Mouse (Mus musculus) macrophage (primary cell): ENCODE results near the gene Grm4. TPM values are rescaled to one million over a fixed set of nuclear protein-coding genes. Genes with fewer than 3 reads are reported as not detected.

Source experiments
- H3K27ac ChIP-seq: fragments of 350-480 bp; formaldehyde crosslinking; 2 replicates; pipeline ENCODE4 v1.9.0; 2021
- H3K36me3 ChIP-seq: fragments of 350-480 bp; formaldehyde crosslinking; 2 replicates; pipeline ENCODE4 v1.9.0; 2021; ENCODE audit errors: inconsistent target
- H3K4me3 ChIP-seq: fragments of 350-480 bp; formaldehyde crosslinking; 2 replicates; pipeline ENCODE4 v1.9.0; 2021; ENCODE audit errors: inconsistent target
- H3K79me2 ChIP-seq: fragments of 350-480 bp; formaldehyde crosslinking; 2 replicates; pipeline ENCODE4 v1.9.0; 2021; ENCODE audit errors: inconsistent target
- WGBS: methylation state at CpG from one replicate; pipeline ENCODE4 v1.1.7; 2026; ENCODE audit warnings: inconsistent platforms; ENCODE audit not compliant: missing documents; 5-methylcytosine and 5-hydroxymethylcytosine counted together
- polyA plus RNA-seq: library from polyadenylated mRNA; stranded (reverse); fragments of 250-400 nt; gene quantifications from 3 replicates; pipeline ENCODE4 v1.2.4, GENCODE M21; 2018; ENCODE audit warnings: inconsistent platforms

The Grm4 gene
- polyA plus RNA-seq, 1 experiment from 2014 or later: not detected

GRCm38 (mm10) chr17:27442538-27443113, 78.6 kb downstream of the Grm4 start:
- H3K36me3 ChIP-seq: no peaks in the 10 kb centered on the region
- H3K27ac ChIP-seq: no peak overlapping the region
- H3K4me3 ChIP-seq: no peak overlapping the region
- WGBS: 82% methylated on average over 13 of the region's 13 CpGs
- H3K79me2 ChIP-seq: no peaks in the 10 kb centered on the region

- 76% methylated on average over 7 of the region's 7 CpGs for WGBS
Measured at GRCm38 (mm10) chr17:27441778-27442177, 79.4 kb downstream of the Grm4 start.

GRCm38 (mm10) chr17:27435799-27436198, 85.4 kb downstream of the Grm4 start:
- Histone ChIP-seq H3K36me3 (no peaks in the 10 kb centered on the region), H3K4me3 (no peak overlapping the region), H3K27ac (no peak overlapping the region), H3K79me2 (no peaks in the 10 kb centered on the region)
- WGBS: 72% methylated on average over 13 of the region's 13 CpGs

More at GRCm38 (mm10) chr17:27441778-27442177, 79.4 kb downstream of the Grm4 start:
- Histone ChIP-seq H3K79me2 (no peaks in the 10 kb centered on the region), H3K27ac (no peak overlapping the region), H3K36me3 (no peaks in the 10 kb centered on the region), H3K4me3 (no peak overlapping the region)

- Histone ChIP-seq H3K36me3 (no peaks in the 10 kb centered on the region), H3K27ac (no peak overlapping the region), H3K79me2 (no peaks in the 10 kb centered on the region), H3K4me3 (no peak overlapping the region)
- WGBS: 93% methylated on average over 15 of the region's 15 CpGs
Measured at GRCm38 (mm10) chr17:27435225-27435624, 86.0 kb downstream of the Grm4 start.

GRCm38 (mm10) chr17:27434066-27434465, 87.1 kb downstream of the Grm4 start:
- no peak overlapping the region for H3K27ac ChIP-seq
- 83% methylated on average over 1 of the region's 1 CpGs for WGBS
- no peak overlapping the region for H3K4me3 ChIP-seq
- H3K36me3 ChIP-seq: no peaks in the 10 kb centered on the region
- H3K79me2 ChIP-seq: no peaks in the 10 kb centered on the region

GRCm38 (mm10) chr17:27433179-27433680, 88.0 kb downstream of the Grm4 start:
- Histone ChIP-seq H3K4me3 (no peak overlapping the region), H3K27ac (no peak overlapping the region), H3K79me2 (no peaks in the 10 kb centered on the region), H3K36me3 (no peaks in the 10 kb centered on the region)
- WGBS: 93% methylated on average over 3 of the region's 3 CpGs

- Histone ChIP-seq H3K27ac (no peak overlapping the region), H3K4me3 (no peak overlapping the region), H3K36me3 (no peaks in the 10 kb centered on the region), H3K79me2 (no peaks in the 10 kb centered on the region)
- WGBS: 90% methylated on average over 9 of the region's 9 CpGs
Measured at GRCm38 (mm10) chr17:27432145-27432650, 89.0 kb downstream of the Grm4 start.

GRCm38 (mm10) chr17:27431049-27431839, 90.0 kb downstream of the Grm4 start:
- 88% methylated on average over 20 of the region's 26 CpGs for WGBS
- no peaks in the 10 kb centered on the region for H3K36me3 ChIP-seq
- H3K27ac ChIP-seq: no peak overlapping the region
- no peak overlapping the region for H3K4me3 ChIP-seq
- H3K79me2 ChIP-seq: no peaks in the 10 kb centered on the region

- no peaks in the 10 kb centered on the region for H3K36me3 ChIP-seq
- WGBS: 61% methylated on average over 9 of the region's 9 CpGs
Measured at GRCm38 (mm10) chr17:27429757-27430156, 91.4 kb downstream of the Grm4 start.

GRCm38 (mm10) chr17:27425016-27425415, 96.2 kb downstream of the Grm4 start:
- H3K79me2 ChIP-seq: no peaks in the 10 kb centered on the region
- H3K27ac ChIP-seq: no peak overlapping the region
- 92% methylated on average over 2 of the region's 2 CpGs for WGBS
- no peak overlapping the region for H3K4me3 ChIP-seq
- no peaks in the 10 kb centered on the region for H3K36me3 ChIP-seq

More at GRCm38 (mm10) chr17:27429757-27430156, 91.4 kb downstream of the Grm4 start:
- Histone ChIP-seq H3K4me3 (no peak overlapping the region), H3K79me2 (no peaks in the 10 kb centered on the region), H3K27ac (no peak overlapping the region)

GRCm38 (mm10) chr17:27424356-27424755, 96.8 kb downstream of the Grm4 start:
- 78% methylated on average over 4 of the region's 6 CpGs for WGBS
- Histone ChIP-seq H3K36me3 (no peaks in the 10 kb centered on the region), H3K27ac (no peak overlapping the region), H3K4me3 (no peak overlapping the region), H3K79me2 (no peaks in the 10 kb centered on the region)

GRCm38 (mm10) chr17:27422726-27423381, 98.3 kb downstream of the Grm4 start:
- H3K36me3 ChIP-seq: no peaks in the 10 kb centered on the region
- no peaks in the 10 kb centered on the region for H3K79me2 ChIP-seq
- 66% methylated on average over 9 of the region's 10 CpGs for WGBS
- H3K27ac ChIP-seq: no peak overlapping the region
- no peak overlapping the region for H3K4me3 ChIP-seq

GRCm38 (mm10) chr17:27422371-27422725, 98.9 kb downstream of the Grm4 start:
- 56% methylated on average over 6 of the region's 6 CpGs for WGBS
- no peaks in the 10 kb centered on the region for H3K79me2 ChIP-seq
- no peak overlapping the region for H3K4me3 ChIP-seq
- H3K27ac ChIP-seq: no peak overlapping the region
- H3K36me3 ChIP-seq: no peaks in the 10 kb centered on the region

GRCm38 (mm10) chr17:27421837-27422236, 99.4 kb downstream of the Grm4 start:
- 78% methylated on average over 7 of the region's 8 CpGs for WGBS
- Histone ChIP-seq H3K4me3 (no peak overlapping the region), H3K79me2 (no peaks in the 10 kb centered on the region), H3K27ac (no peak overlapping the region), H3K36me3 (no peaks in the 10 kb centered on the region)

GRCm38 (mm10) chr17:27409006-27409405, 112.2 kb downstream of the Grm4 start:
- Histone ChIP-seq H3K27ac (no peak overlapping the region), H3K4me3 (no peak overlapping the region), H3K79me2 (no peaks in the 10 kb centered on the region), H3K36me3 (no peaks in the 10 kb centered on the region)
- WGBS: 98% methylated on average over 5 of the region's 5 CpGs
